Mouse (Mus musculus): ENCODE results near the gene Tatdn3. TPM values are rescaled to one million over a fixed set of nuclear protein-coding genes. Genes with fewer than 3 reads are reported as not detected.

Gene Tatdn3
- total RNA-seq, 1 experiment = 11.8 TPM

- Histone ChIP-seq H3K27ac (ENCODE audit: insufficient read depth, low read depth, low read length, poor library complexity, severe bottlenecking) (no peak overlapping the region), H3K4me1 (ENCODE audit: control insufficient read depth in 2 of 2, insufficient read depth in 2 of 2, low read length in 2 of 2, poor library complexity in 1 of 2) (peaks cover 0 to 8% of the 10 kb centered on the region in 2 experiments; a peak in 2 of 4 replicates), H3K36me3 (ENCODE audit: control insufficient read depth, insufficient read depth, low read length, poor library complexity, severe bottlenecking) (peaks cover 28% of the 10 kb centered on the region), H3K9me3 (ENCODE audit: control insufficient read depth, insufficient read depth, low read depth, low read length) (no peaks in the 10 kb centered on the region), H3K4me3 (ENCODE audit: insufficient read depth in 1 of 2, low read depth in 1 of 2, low read length in 2 of 2, poor library complexity in 1 of 2, severe bottlenecking in 1 of 2) (no peak overlapping the region), H3K9ac (ENCODE audit: insufficient read depth, low read depth, low read length, poor library complexity, severe bottlenecking) (no peak overlapping the region)
- DNase-seq (ENCODE audit: low read depth, low spot score) = no peak
- no peak for TF ChIP-seq HCFC1 (IDR thresholded peaks at IDR 0.05; ENCODE audit: borderline replicate concordance, insufficient read depth, low read length)
- TF ChIP-seq CHD2 (IDR thresholded peaks at IDR 0.05; ENCODE audit: low read depth, low read length) = no peak
- TF ChIP-seq ZC3H11A (IDR thresholded peaks at IDR 0.05; ENCODE audit: borderline replicate concordance, low read depth, low read length) = no peak
- no peak for TF ChIP-seq ZNF384 (IDR thresholded peaks at IDR 0.05; ENCODE audit: low read depth, low read length)
- TF ChIP-seq MAFK (IDR thresholded peaks at IDR 0.05; ENCODE audit: insufficient read depth, low read depth, low read length) = no peak
- in situ Hi-C loops (cut with MboI; ENCODE audit: low sequenced_read_pairs in 2 of 2, unreplicated experiment in 2 of 2) = loop anchor here in 1 of 2 experiments (25.0 kb wide), 1 partner anchor 202 kb away; no protein-coding TSS in a partner anchor
Measured at GRCm38 (mm10) chr1:191085597-191085996, 22.9 kb upstream of the Tatdn3 start.

- Histone ChIP-seq H3K4me3 (ENCODE audit: insufficient read depth in 1 of 2, low read depth in 1 of 2, low read length in 2 of 2, poor library complexity in 1 of 2, severe bottlenecking in 1 of 2) (no peak overlapping the region), H3K27ac (ENCODE audit: insufficient read depth, low read depth, low read length, poor library complexity, severe bottlenecking) (no peak overlapping the region), H3K9ac (ENCODE audit: insufficient read depth, low read depth, low read length, poor library complexity, severe bottlenecking) (no peak overlapping the region), H3K4me1 (ENCODE audit: control insufficient read depth in 2 of 2, insufficient read depth in 2 of 2, low read length in 2 of 2, poor library complexity in 1 of 2) (peaks cover 0 to 8% of the 10 kb centered on the region in 2 experiments; a peak in 2 of 4 replicates), H3K36me3 (ENCODE audit: control insufficient read depth, insufficient read depth, low read length, poor library complexity, severe bottlenecking) (peaks cover 32% of the 10 kb centered on the region), H3K9me3 (ENCODE audit: control insufficient read depth, insufficient read depth, low read depth, low read length) (no peaks in the 10 kb centered on the region)
- DNase-seq (ENCODE audit: low read depth, low spot score) = no peak
- in situ Hi-C loops (cut with MboI; ENCODE audit: low sequenced_read_pairs in 2 of 2, unreplicated experiment in 2 of 2) = loop anchor here in 1 of 2 experiments (25.0 kb wide), 1 partner anchor 202 kb away; no protein-coding TSS in a partner anchor
- no peak for TF ChIP-seq HCFC1 (IDR thresholded peaks at IDR 0.05; ENCODE audit: borderline replicate concordance, insufficient read depth, low read length)
- no peak for TF ChIP-seq CHD2 (IDR thresholded peaks at IDR 0.05; ENCODE audit: low read depth, low read length)
- no peak for TF ChIP-seq ZNF384 (IDR thresholded peaks at IDR 0.05; ENCODE audit: low read depth, low read length)
- TF ChIP-seq MAFK (IDR thresholded peaks at IDR 0.05; ENCODE audit: insufficient read depth, low read depth, low read length) = no peak
- no peak for TF ChIP-seq ZC3H11A (IDR thresholded peaks at IDR 0.05; ENCODE audit: borderline replicate concordance, low read depth, low read length)
Measured at GRCm38 (mm10) chr1:191084951-191085559, 22.3 kb upstream of the Tatdn3 start.

GRCm38 (mm10) chr1:191083230-191083629, 20.5 kb upstream of the Tatdn3 start:
- no peak overlapping the region for H3K4me3 ChIP-seq (ENCODE audit: insufficient read depth in 1 of 2, low read depth in 1 of 2, low read length in 2 of 2, poor library complexity in 1 of 2, severe bottlenecking in 1 of 2)
- TF ChIP-seq ZC3H11A (IDR thresholded peaks at IDR 0.05; ENCODE audit: borderline replicate concordance, low read depth, low read length) (no peak), MAFK (IDR thresholded peaks at IDR 0.05; ENCODE audit: insufficient read depth, low read depth, low read length) (peak; percentile 23; the same call in 1 of the 2 replicates)
- no peak overlapping the region for H3K9ac ChIP-seq (ENCODE audit: insufficient read depth, low read depth, low read length, poor library complexity, severe bottlenecking)
- DNase-seq (ENCODE audit: low read depth, low spot score) = no peak
- H3K36me3 ChIP-seq (ENCODE audit: control insufficient read depth, insufficient read depth, low read length, poor library complexity, severe bottlenecking) = peaks cover 37% of the 10 kb centered on the region
- peak overlapping the region; percentile 37; the same call in 1 of the 2 replicates for H3K27ac ChIP-seq (ENCODE audit: insufficient read depth, low read depth, low read length, poor library complexity, severe bottlenecking)
- no peaks in the 10 kb centered on the region; the same call in 1 of the 2 replicates for H3K9me3 ChIP-seq (ENCODE audit: control insufficient read depth, insufficient read depth, low read depth, low read length)
- H3K4me1 ChIP-seq (ENCODE audit: control insufficient read depth in 2 of 2, insufficient read depth in 2 of 2, low read length in 2 of 2, poor library complexity in 1 of 2) = peaks cover 0 to 8% of the 10 kb centered on the region in 2 experiments; a peak in 2 of 4 replicates
- in situ Hi-C loops (cut with MboI; ENCODE audit: low sequenced_read_pairs in 2 of 2, unreplicated experiment in 2 of 2) = loop anchor here in 1 of 2 experiments (25.0 kb wide), 1 partner anchor 204 kb away; no protein-coding TSS in a partner anchor

GRCm38 (mm10) chr1:191075199-191075883, 12.6 kb upstream of the Tatdn3 start:
- H3K4me3 ChIP-seq (ENCODE audit: insufficient read depth in 1 of 2, low read depth in 1 of 2, low read length in 2 of 2, poor library complexity in 1 of 2, severe bottlenecking in 1 of 2) = no peak overlapping the region
- DNase-seq (ENCODE audit: low read depth, low spot score) = peak; percentile 52
- no peaks in the 10 kb centered on the region for H3K4me1 ChIP-seq (ENCODE audit: control insufficient read depth in 2 of 2, insufficient read depth in 2 of 2, low read length in 2 of 2, poor library complexity in 1 of 2)
- TF ChIP-seq HCFC1 (IDR thresholded peaks at IDR 0.05; ENCODE audit: borderline replicate concordance, insufficient read depth, low read length) (no peak), MAFK (IDR thresholded peaks at IDR 0.05; ENCODE audit: insufficient read depth, low read depth, low read length) (no peak), ZC3H11A (IDR thresholded peaks at IDR 0.05; ENCODE audit: borderline replicate concordance, low read depth, low read length) (no peak), ZNF384 (IDR thresholded peaks at IDR 0.05; ENCODE audit: low read depth, low read length) (no peak), CHD2 (IDR thresholded peaks at IDR 0.05; ENCODE audit: low read depth, low read length) (no peak)
- H3K36me3 ChIP-seq (ENCODE audit: control insufficient read depth, insufficient read depth, low read length, poor library complexity, severe bottlenecking) = peaks cover 50% of the 10 kb centered on the region
- in situ Hi-C loops (cut with MboI; ENCODE audit: low sequenced_read_pairs in 2 of 2, unreplicated experiment in 2 of 2) = loop anchor here in 1 of 2 experiments (25.0 kb wide), 1 partner anchor 212 kb away; no protein-coding TSS in a partner anchor
- H3K9me3 ChIP-seq (ENCODE audit: control insufficient read depth, insufficient read depth, low read depth, low read length) = peaks cover 1% of the 10 kb centered on the region; the same call in 1 of the 2 replicates
- H3K27ac ChIP-seq (ENCODE audit: insufficient read depth, low read depth, low read length, poor library complexity, severe bottlenecking) = no peak overlapping the region
- H3K9ac ChIP-seq (ENCODE audit: insufficient read depth, low read depth, low read length, poor library complexity, severe bottlenecking) = no peak overlapping the region
